Mouse (Mus musculus): ENCODE measurements around the gene Gm28230.

The Gm28230 gene

GRCm38 (mm10) chr2:74763976-74764375, 37.4 kb downstream of the Gm28230 start:
- DNase-seq (ENCODE audit: low spot score), result peak; percentile 42

GRCm38 (mm10) chr2:74774359-74774758, 47.8 kb downstream of the Gm28230 start:
- no peak for DNase-seq (ENCODE audit: low spot score)

- DNase-seq (ENCODE audit: low spot score), result no peak
Measured at GRCm38 (mm10) chr2:74777536-74778275, 51.2 kb downstream of the Gm28230 start.

GRCm38 (mm10) chr2:74781386-74781785, 54.9 kb downstream of the Gm28230 start:
- DNase-seq (ENCODE audit: low spot score), result no peak

GRCm38 (mm10) chr2:74795531-74795930, 69.0 kb downstream of the Gm28230 start:
- peak; percentile 19 for DNase-seq (ENCODE audit: low spot score)
